10 mouse cellular contexts compared by ENCODE assay signal in genomic region chr17:14221893-14222615, GRCm38 (mm10). TPM values are rescaled to one million over a fixed set of nuclear protein-coding genes. Genes with fewer than 3 reads are reported as not detected.
A peak's percentile ranks its signal among the peaks of the same experiment; 100 is the strongest.
DNase-seq lines count a peak whose midpoint lies in the region; ATAC-seq and TF ChIP-seq lines count a peak whose summit lies in the region.
"Had no signal": no experiment of that assay in that cellular context is flagged by ENCODE, and none has a peak within 500 bp of the region (broad histone marks: within the 10 kb centered on the region; RNA-seq: fewer than 3 reads in every experiment).

No protein-coding gene starts in this region.

- no peaks in the 10 kb centered on the region for H3K9me3 ChIP-seq in forebrain, embryonic 11.5 days (ENCODE audit: control insufficient read depth, low read length)
- no peaks in the 10 kb centered on the region for H3K9me3 ChIP-seq in forebrain, embryonic 13.5 days (replicated peaks)
- no peaks in the 10 kb centered on the region for H3K9me3 ChIP-seq in liver, embryonic 14.5 days (ENCODE audit: control insufficient read depth, low read length)
- no peaks in the 10 kb centered on the region for H3K9me3 ChIP-seq in liver, embryonic 11.5 days (ENCODE audit: control insufficient read depth, low read length)

- no peaks in the 10 kb centered on the region for H3K27me3 ChIP-seq in forebrain, embryonic 11.5 days (ENCODE audit: control insufficient read depth, insufficient read depth, low read length)
- no peaks in the 10 kb centered on the region for H3K27me3 ChIP-seq in forebrain, embryonic 13.5 days
- H3K27me3 ChIP-seq in liver, embryonic 14.5 days (ENCODE audit: control insufficient read depth, insufficient read depth, low read length), result no peaks in the 10 kb centered on the region
- no peaks in the 10 kb centered on the region; the same call in 1 of the 2 replicates for H3K27me3 ChIP-seq in liver, embryonic 11.5 days (replicated peaks; ENCODE audit: control insufficient read depth, insufficient read depth, low read length)

- peak; percentile 53 for DNase-seq in forebrain, embryonic 11.5 days (ENCODE audit: low spot score)
- no peak for DNase-seq in liver, embryonic 14.5 days (ENCODE audit: low read depth in 3 of 3, low spot score in 3 of 3)
- DNase-seq in liver, embryonic 11.5 days (ENCODE audit: low spot score), result no peak
- peak; percentile 80 for DNase-seq in ES-CJ7 (ENCODE audit: low read depth, low spot score)
- peak; percentile 60 for DNase-seq in mesoderm, embryonic 11.5 days (ENCODE audit: low read depth, low spot score)
- no peak for DNase-seq in urinary bladder, adult 2 months (ENCODE audit: low spot score)
- DNase-seq in layer of hippocampus, postnatal 36 days, result no peak
- DNase-seq: cerebellum, adult 8-10 months had no signal

- H3K4me1 ChIP-seq in forebrain, embryonic 11.5 days (replicated peaks; ENCODE audit: control insufficient read depth, insufficient read depth, low read length), result no peaks in the 10 kb centered on the region
- no peaks in the 10 kb centered on the region for H3K4me1 ChIP-seq in forebrain, embryonic 13.5 days
- H3K4me1 ChIP-seq in liver, embryonic 14.5 days (replicated peaks; ENCODE audit: control insufficient read depth in 2 of 2, insufficient read depth in 2 of 2, low read length in 1 of 2), result no peaks in the 10 kb centered on the region
- H3K4me1 ChIP-seq in liver, embryonic 11.5 days (replicated peaks; ENCODE audit: control insufficient read depth, insufficient read depth, low read length), result no peaks in the 10 kb centered on the region

- H3K27ac ChIP-seq in forebrain, embryonic 11.5 days (ENCODE audit: low read depth, low read length), result no peak overlapping the region
- H3K27ac ChIP-seq in forebrain, embryonic 13.5 days, result no peak overlapping the region
- no peak overlapping the region for H3K27ac ChIP-seq in liver, embryonic 14.5 days
- H3K27ac ChIP-seq in liver, embryonic 11.5 days (ENCODE audit: low read depth, low read length), result no peak overlapping the region

- no peak for TF ChIP-seq EP300 in liver, embryonic 14.5 days (IDR thresholded peaks at IDR 0.05; ENCODE audit: low read depth)

- H3K36me3 ChIP-seq in forebrain, embryonic 11.5 days (ENCODE audit: control insufficient read depth, insufficient read depth, low read length), result no peaks in the 10 kb centered on the region
- H3K36me3 ChIP-seq in forebrain, embryonic 13.5 days (ENCODE audit: poor library complexity, severe bottlenecking), result no peaks in the 10 kb centered on the region
- no peaks in the 10 kb centered on the region for H3K36me3 ChIP-seq in liver, embryonic 14.5 days (replicated peaks; ENCODE audit: control insufficient read depth, insufficient read depth, low read depth)
- no peaks in the 10 kb centered on the region for H3K36me3 ChIP-seq in liver, embryonic 11.5 days (ENCODE audit: control insufficient read depth, insufficient read depth, low read length)

- TF ChIP-seq CTCF in liver, embryonic 14.5 days (IDR thresholded peaks at IDR 0.05; ENCODE audit: low read depth), result peak; percentile 35

- no peak overlapping the region for H3K9ac ChIP-seq in forebrain, embryonic 11.5 days (ENCODE audit: low read length)
- H3K9ac ChIP-seq in forebrain, embryonic 13.5 days, result no peak overlapping the region
- no peak overlapping the region for H3K9ac ChIP-seq in liver, embryonic 14.5 days (replicated peaks)
- H3K9ac ChIP-seq in liver, embryonic 11.5 days (ENCODE audit: low read depth, low read length), result no peak overlapping the region

- H3K4me3 ChIP-seq in forebrain, embryonic 11.5 days (ENCODE audit: low read depth, low read length), result no peak overlapping the region
- no peak overlapping the region for H3K4me3 ChIP-seq in forebrain, embryonic 13.5 days
- H3K4me3 ChIP-seq in liver, embryonic 14.5 days (ENCODE audit: insufficient read depth in 1 of 2, low read depth in 2 of 2, low read length in 2 of 2), result no peak overlapping the region
- no peak overlapping the region for H3K4me3 ChIP-seq in liver, embryonic 11.5 days (ENCODE audit: low read depth, low read length)
- H3K4me3 ChIP-seq: erythroblast, embryonic 14.5 days had no signal

- H3K4me2 ChIP-seq in forebrain, embryonic 11.5 days (ENCODE audit: low read depth, low read length, severe bottlenecking), result no peak overlapping the region
- no peak overlapping the region for H3K4me2 ChIP-seq in forebrain, embryonic 13.5 days
- no peak overlapping the region for H3K4me2 ChIP-seq in liver, embryonic 14.5 days (ENCODE audit: low read depth)
- no peak overlapping the region for H3K4me2 ChIP-seq in liver, embryonic 11.5 days

- WGBS in forebrain, embryonic 11.5 days, result 28% methylated on average over 11 of the region's 11 CpGs
- 26% methylated on average over 11 of the region's 11 CpGs for WGBS in forebrain, embryonic 13.5 days
- 24% methylated on average over 11 of the region's 11 CpGs for WGBS in liver, embryonic 14.5 days (ENCODE audit: insufficient replicate concordance)
- WGBS in liver, embryonic 11.5 days, result 27% methylated on average over 11 of the region's 11 CpGs

- ATAC-seq in forebrain, embryonic 11.5 days (replicated peaks; ENCODE audit: low FRiP score), result 0 out of 2 replicates have a peak, but pooled peaks have one; percentile 30
- no peak for ATAC-seq in forebrain, embryonic 13.5 days
- no peak for ATAC-seq in liver, embryonic 14.5 days (ENCODE audit: insufficient read depth)
- ATAC-seq in liver, embryonic 11.5 days (replicated peaks; ENCODE audit: low FRiP score), result no peak

RNA-seq across cellular contexts. Expression of gene Dact2, which starts 17.9 kb away (rescaled TPM):
- 0.37 and 0.73 TPM in 2 replicates for polyA plus RNA-seq in forebrain, embryonic 11.5 days (2014; fragmentation: Nextera tagmentation; extraction: Ambion mirVana)
- polyA plus RNA-seq in forebrain, embryonic 13.5 days (2015; fragmentation: Nextera tagmentation; extraction: Ambion mirVana), result 0.88 and 0.91 TPM in 2 replicates
- polyA plus RNA-seq in liver, embryonic 14.5 days (2012; rRNA removed), result 0.84 and 0.98 TPM in 2 replicates
- polyA plus RNA-seq in liver, embryonic 14.5 days (2014; fragmentation: Nextera tagmentation; extraction: Ambion mirVana), result 0.47 and 0.90 TPM in 2 replicates
- polyA plus RNA-seq in liver, embryonic 11.5 days (2014; fragmentation: Nextera tagmentation; extraction: Ambion mirVana), result 2.3 and 3.0 TPM in 2 replicates
- 1.2 and 1.4 TPM in 2 replicates for polyA plus RNA-seq in urinary bladder, adult 2 months (2012; rRNA removed)
- total RNA-seq in layer of hippocampus, postnatal 36 days (2021), result 10 to 100 TPM; 19.9 to 25.2 TPM
- polyA plus RNA-seq: erythroblast, embryonic 14.5 days had no signal

RNA-seq across cellular contexts. Expression of gene Smoc2, which starts 57.3 kb away (rescaled TPM):
- polyA plus RNA-seq in forebrain, embryonic 11.5 days (2014; fragmentation: Nextera tagmentation; extraction: Ambion mirVana), result 8.2 and 10.3 TPM in 2 replicates
- polyA plus RNA-seq in forebrain, embryonic 13.5 days (2015; fragmentation: Nextera tagmentation; extraction: Ambion mirVana), result 0.66 and 1.1 TPM in 2 replicates
- polyA plus RNA-seq in liver, embryonic 14.5 days (2012; rRNA removed), result 1.9 and 2.4 TPM in 2 replicates
- 2.6 and 3.8 TPM in 2 replicates for polyA plus RNA-seq in liver, embryonic 14.5 days (2014; fragmentation: Nextera tagmentation; extraction: Ambion mirVana)
- polyA plus RNA-seq in liver, embryonic 11.5 days (2014; fragmentation: Nextera tagmentation; extraction: Ambion mirVana), result 11.8 and 12.8 TPM in 2 replicates
- polyA plus RNA-seq in urinary bladder, adult 2 months (2012; rRNA removed), result 129 and 144 TPM in 2 replicates
- 10 to 100 TPM; 34.1 to 35.7 TPM for total RNA-seq in layer of hippocampus, postnatal 36 days (2021)

Comparison
In these comparisons a context has a peak if more than half of its experiments do, and no peak if none do; other contexts are left out.
1. DNase-seq: peak in forebrain, embryonic 11.5 days (single experiment), ES-CJ7 (single experiment) and mesoderm, embryonic 11.5 days (single experiment); none in liver, embryonic 14.5 days (0 of 3), liver, embryonic 11.5 days (single experiment), urinary bladder, adult 2 months (single experiment) and layer of hippocampus, postnatal 36 days (0 of 2).